Mouse (Mus musculus) G1E-ER4 (cell line): ENCODE results near the gene Cyp2b9. TPM values are rescaled to one million over a fixed set of nuclear protein-coding genes. Genes with fewer than 3 reads are reported as not detected.
"Not testable (repeated sequence)": the region's sequence is repeated elsewhere in the genome, so short reads cannot be mapped to it uniquely, and the experiment has no call there.

ENCODE experiments used
- GATA1 ChIP-seq: IDR thresholded peaks from one replicate; pipeline ENCODE4 v1.8.0; 2012; ENCODE audit warnings: low read length, inconsistent platforms
- polyA plus RNA-seq: library from polyadenylated mRNA; stranded (reverse); fragments of >175 nt; gene quantifications from 2 replicates; pipeline ENCODE4 v1.2.3, GENCODE M21; 2012

Gene Cyp2b9
- not detected in 2 replicates for polyA plus RNA-seq

- TF ChIP-seq GATA1, result not testable (repeated sequence)
Measured at GRCm38 (mm10) chr7:26173111-26173510, at the start of gene Cyp2b9. Cyp2b9 (plus strand) TSS chr7:26173411.

GRCm38 (mm10) chr7:26201083-26201482, 27.9 kb downstream of the Cyp2b9 start:
- TF ChIP-seq GATA1, result no peak

GRCm38 (mm10) chr7:26260034-26260433, 86.8 kb downstream of the Cyp2b9 start, which contains the start of gene Vmn1r184:
Vmn1r184 (plus strand) TSS chr7:26260334.
- not testable (repeated sequence) for TF ChIP-seq GATA1

Other genes with a start within 250 kb of the Cyp2b9 start
- gene Cyp2b13, start 111.9 kb upstream of the Cyp2b9 start, polyA plus RNA-seq, result not detected in 2 replicates
- not detected in 2 replicates for gene Vmn1r184, start 86.9 kb downstream of the Cyp2b9 start, polyA plus RNA-seq
- not detected in 2 replicates for gene Cyp2a4, start 133.8 kb downstream of the Cyp2b9 start, polyA plus RNA-seq
- gene Nlrp9c, start 230.3 kb downstream of the Cyp2b9 start, polyA plus RNA-seq, result not detected in 2 replicates